Mouse (Mus musculus) hindbrain, embryonic 15.5 days (tissue): ENCODE results near the gene Zfhx3. TPM values are rescaled to one million over a fixed set of nuclear protein-coding genes. Genes with fewer than 3 reads are reported as not detected.

ENCODE experiments used
- ATAC-seq: fragments of 200-750 bp; cut with Nextera tagmentation; 2 replicates; pipeline ENCODE4 v1.8.0; 2017; ENCODE audit warnings: low read depth, moderate number of reproducible peaks, moderate TSS enrichment; ENCODE audit not compliant: low FRiP score
- H3K27ac ChIP-seq: fragments of 300-500 bp; sonication (generic); replicated peaks from 2 replicates; pipeline ENCODE4 v1.5.1; 2015; ENCODE audit warnings: mild to moderate bottlenecking, inconsistent platforms
- H3K27me3 ChIP-seq: fragments of 300-500 bp; sonication (generic); 2 replicates; pipeline ENCODE4 v1.6.1; 2015; ENCODE audit warnings: control low read depth, inconsistent platforms
- H3K36me3 ChIP-seq: fragments of 300-500 bp; sonication (generic); 2 replicates; pipeline ENCODE4 v1.6.1; 2015; ENCODE audit warnings: control low read depth, inconsistent platforms
- H3K4me1 ChIP-seq: fragments of 300-500 bp; sonication (generic); replicated peaks from 2 replicates; pipeline ENCODE4 v1.6.1; 2015; ENCODE audit warnings: control low read depth, inconsistent platforms
- H3K4me2 ChIP-seq: fragments of 300-500 bp; sonication (generic); 2 replicates; pipeline ENCODE4 v1.6.1; 2015; ENCODE audit warnings: moderate library complexity, mild to moderate bottlenecking, inconsistent platforms
- H3K4me3 ChIP-seq: fragments of 300-500 bp; sonication (generic); 2 replicates; pipeline ENCODE4 v1.5.1; 2015; ENCODE audit warnings: mild to moderate bottlenecking, inconsistent platforms
- H3K9ac ChIP-seq: fragments of 300-500 bp; sonication (generic); 2 replicates; pipeline ENCODE4 v1.6.1; 2015; ENCODE audit warnings: inconsistent platforms
- H3K9me3 ChIP-seq: fragments of 300-500 bp; sonication (generic); 2 replicates; pipeline ENCODE4 v1.6.1; 2016; ENCODE audit warnings: control low read depth, inconsistent platforms
- WGBS: fragments of 180-500 bp; shearing (Covaris S2); methylation state at CpG from one replicate; pipeline ENCODE4 v1.1.7; 2015; 5-methylcytosine and 5-hydroxymethylcytosine counted together
- polyA plus RNA-seq: library from polyadenylated mRNA; unstranded; fragments of >200 nt; fragmentation: Nextera tagmentation; extraction: Ambion mirVana; gene quantifications from 2 replicates; pipeline ENCODE4 v1.2.1, GENCODE M21; 2015

Gene Zfhx3
- polyA plus RNA-seq, 1 experiment from 2014 or later = 23.5 TPM

- no peak for ATAC-seq
- Histone ChIP-seq H3K27ac (no peak overlapping the region; the same call in 1 of the 2 replicates), H3K9me3 (no peaks in the 10 kb centered on the region), H3K4me2 (peak overlapping the region; percentile 30), H3K36me3 (no peaks in the 10 kb centered on the region), H3K9ac (no peak overlapping the region), H3K27me3 (no peaks in the 10 kb centered on the region), H3K4me3 (no peak overlapping the region), H3K4me1 (peaks cover 59% of the 10 kb centered on the region)
- WGBS = 53% methylated on average over 15 of the region's 15 CpGs
These were observed 885.0 kb downstream of the Zfhx3 start for GRCm38 (mm10) chr8:108827428-108827827.

GRCm38 (mm10) chr8:108829305-108829717 lies 886.9 kb downstream of the Zfhx3 start:
- Histone ChIP-seq H3K36me3 (no peaks in the 10 kb centered on the region), H3K4me2 (peak overlapping the region; percentile 32), H3K9ac (no peak overlapping the region), H3K9me3 (no peaks in the 10 kb centered on the region), H3K4me1 (peaks cover 50% of the 10 kb centered on the region), H3K4me3 (no peak overlapping the region), H3K27ac (peak overlapping the region; percentile 50), H3K27me3 (no peaks in the 10 kb centered on the region)
- 11% methylated on average over 12 of the region's 12 CpGs for WGBS
- peak; percentile 86 for ATAC-seq

GRCm38 (mm10) chr8:108835143-108835542 lies 892.7 kb downstream of the Zfhx3 start:
- peaks cover 34% of the 10 kb centered on the region for H3K4me1 ChIP-seq
- H3K4me2 ChIP-seq = no peak overlapping the region
- H3K27me3 ChIP-seq = no peaks in the 10 kb centered on the region
- WGBS = 86% methylated on average over 11 of the region's 11 CpGs
- H3K27ac ChIP-seq = no peak overlapping the region
- no peaks in the 10 kb centered on the region for H3K36me3 ChIP-seq
- H3K9ac ChIP-seq = no peak overlapping the region
- H3K9me3 ChIP-seq = no peaks in the 10 kb centered on the region
- ATAC-seq = no peak
- H3K4me3 ChIP-seq = no peak overlapping the region

- H3K9me3 ChIP-seq = no peaks in the 10 kb centered on the region
- 21% methylated on average over 10 of the region's 10 CpGs for WGBS
- no peak overlapping the region for H3K4me2 ChIP-seq
- peaks cover 22% of the 10 kb centered on the region for H3K4me1 ChIP-seq
- H3K27ac ChIP-seq = no peak overlapping the region
- no peaks in the 10 kb centered on the region for H3K27me3 ChIP-seq
- H3K9ac ChIP-seq = no peak overlapping the region
- H3K36me3 ChIP-seq = no peaks in the 10 kb centered on the region
- no peak overlapping the region for H3K4me3 ChIP-seq
- ATAC-seq = no peak
These were observed 895.3 kb downstream of the Zfhx3 start for GRCm38 (mm10) chr8:108837788-108838187.

GRCm38 (mm10) chr8:108838761-108839160 lies 896.3 kb downstream of the Zfhx3 start:
- ATAC-seq = no peak
- WGBS = 39% methylated on average over 6 of the region's 6 CpGs
- Histone ChIP-seq H3K27ac (no peak overlapping the region), H3K9ac (no peak overlapping the region), H3K4me3 (no peak overlapping the region), H3K4me1 (peaks cover 22% of the 10 kb centered on the region), H3K9me3 (no peaks in the 10 kb centered on the region), H3K36me3 (no peaks in the 10 kb centered on the region), H3K27me3 (no peaks in the 10 kb centered on the region), H3K4me2 (no peak overlapping the region)

GRCm38 (mm10) chr8:108842307-108842706 lies 899.9 kb downstream of the Zfhx3 start:
- no peak overlapping the region for H3K27ac ChIP-seq
- H3K27me3 ChIP-seq = no peaks in the 10 kb centered on the region
- H3K36me3 ChIP-seq = no peaks in the 10 kb centered on the region
- 90% methylated on average over 5 of the region's 5 CpGs for WGBS
- H3K4me2 ChIP-seq = no peak overlapping the region
- H3K4me3 ChIP-seq = no peak overlapping the region
- no peaks in the 10 kb centered on the region for H3K9me3 ChIP-seq
- no peak for ATAC-seq
- no peak overlapping the region for H3K9ac ChIP-seq
- H3K4me1 ChIP-seq = peaks cover 37% of the 10 kb centered on the region

- no peak for ATAC-seq
- Histone ChIP-seq H3K27me3 (no peaks in the 10 kb centered on the region), H3K4me1 (peaks cover 18% of the 10 kb centered on the region), H3K4me3 (no peak overlapping the region), H3K36me3 (no peaks in the 10 kb centered on the region), H3K9me3 (no peaks in the 10 kb centered on the region), H3K9ac (no peak overlapping the region), H3K4me2 (no peak overlapping the region), H3K27ac (no peak overlapping the region)
- WGBS = 33% methylated on average over 6 of the region's 6 CpGs
These were observed 903.7 kb downstream of the Zfhx3 start for GRCm38 (mm10) chr8:108846174-108846573.

- 71% methylated on average over 11 of the region's 11 CpGs for WGBS
These were observed 904.4 kb downstream of the Zfhx3 start for GRCm38 (mm10) chr8:108846827-108847226.

GRCm38 (mm10) chr8:108847356-108847755 lies 904.9 kb downstream of the Zfhx3 start:
- H3K4me1 ChIP-seq = peaks cover 23% of the 10 kb centered on the region
- no peaks in the 10 kb centered on the region for H3K27me3 ChIP-seq
- H3K27ac ChIP-seq = no peak overlapping the region
- H3K9ac ChIP-seq = no peak overlapping the region
- H3K36me3 ChIP-seq = no peaks in the 10 kb centered on the region
- 79% methylated on average over 2 of the region's 2 CpGs for WGBS
- H3K4me3 ChIP-seq = no peak overlapping the region
- no peaks in the 10 kb centered on the region for H3K9me3 ChIP-seq
- no peak for ATAC-seq
- H3K4me2 ChIP-seq = no peak overlapping the region

More at GRCm38 (mm10) chr8:108846827-108847226, 904.4 kb downstream of the Zfhx3 start:
- no peak overlapping the region for H3K27ac ChIP-seq
- H3K4me1 ChIP-seq = peaks cover 18% of the 10 kb centered on the region
- no peaks in the 10 kb centered on the region for H3K9me3 ChIP-seq
- H3K4me3 ChIP-seq = no peak overlapping the region
- no peak overlapping the region for H3K4me2 ChIP-seq
- H3K27me3 ChIP-seq = no peaks in the 10 kb centered on the region
- no peaks in the 10 kb centered on the region for H3K36me3 ChIP-seq
- ATAC-seq = no peak
- no peak overlapping the region for H3K9ac ChIP-seq

- no peak overlapping the region for H3K4me2 ChIP-seq
- 82% methylated on average over 3 of the region's 3 CpGs for WGBS
- no peak for ATAC-seq
- H3K9me3 ChIP-seq = no peaks in the 10 kb centered on the region
- peaks cover 33% of the 10 kb centered on the region for H3K4me1 ChIP-seq
- H3K36me3 ChIP-seq = no peaks in the 10 kb centered on the region
- no peak overlapping the region for H3K9ac ChIP-seq
- H3K27ac ChIP-seq = no peak overlapping the region
- H3K4me3 ChIP-seq = no peak overlapping the region
- no peaks in the 10 kb centered on the region for H3K27me3 ChIP-seq
These were observed 906.0 kb downstream of the Zfhx3 start for GRCm38 (mm10) chr8:108848484-108848883.

- Histone ChIP-seq H3K4me3 (no peak overlapping the region), H3K4me2 (no peak overlapping the region), H3K9me3 (no peaks in the 10 kb centered on the region), H3K27ac (peak overlapping the region; percentile 32; the same call in 1 of the 2 replicates), H3K36me3 (no peaks in the 10 kb centered on the region), H3K27me3 (no peaks in the 10 kb centered on the region), H3K9ac (no peak overlapping the region), H3K4me1 (peaks cover 15% of the 10 kb centered on the region)
- 82% methylated on average over 10 of the region's 10 CpGs for WGBS
- no peak for ATAC-seq
These were observed 910.6 kb downstream of the Zfhx3 start for GRCm38 (mm10) chr8:108853028-108853427.

GRCm38 (mm10) chr8:108854444-108855102 lies 912.1 kb downstream of the Zfhx3 start:
- Histone ChIP-seq H3K9ac (no peak overlapping the region), H3K36me3 (no peaks in the 10 kb centered on the region), H3K27me3 (no peaks in the 10 kb centered on the region), H3K4me1 (peaks cover 15% of the 10 kb centered on the region), H3K4me3 (no peak overlapping the region), H3K27ac (no peak overlapping the region), H3K4me2 (no peak overlapping the region), H3K9me3 (no peaks in the 10 kb centered on the region)
- ATAC-seq = peak; percentile 43; the same call in 1 of the 2 replicates
- WGBS = 63% methylated on average over 12 of the region's 12 CpGs

- Histone ChIP-seq H3K9me3 (no peaks in the 10 kb centered on the region), H3K4me1 (0 out of 2 replicates have a peak, but pooled peaks cover 10% of the 10 kb centered on the region), H3K36me3 (no peaks in the 10 kb centered on the region), H3K27ac (no peak overlapping the region), H3K4me3 (no peak overlapping the region), H3K9ac (no peak overlapping the region), H3K27me3 (no peaks in the 10 kb centered on the region), H3K4me2 (no peak overlapping the region)
- WGBS = 78% methylated on average over 8 of the region's 8 CpGs
- ATAC-seq = no peak
These were observed 916.6 kb downstream of the Zfhx3 start for GRCm38 (mm10) chr8:108859001-108859400.
